Mouse (Mus musculus): ENCODE measurements around the gene Pa2g4. TPM values are rescaled to one million over a fixed set of nuclear protein-coding genes. Genes with fewer than 3 reads are reported as not detected.
A peak's percentile ranks its signal among the peaks of the same experiment; 100 is the strongest.

Pa2g4 gene
- polyA plus RNA-seq, 1 experiment, result not detected

- Histone ChIP-seq H3K4me1 (ENCODE audit: control insufficient read depth, insufficient read depth, low read length) (peaks cover 9% of the 10 kb centered on the region), H3K27ac (ENCODE audit: insufficient read depth, low read depth, low read length) (no peak overlapping the region)
- WGBS, result 28% methylated on average over 28 of the region's 28 CpGs
These were observed 39.1 kb downstream of the Pa2g4 start for GRCm38 (mm10) chr10:128526366-128527356.

GRCm38 (mm10) chr10:128525671-128526308 is 40.0 kb downstream of the Pa2g4 start, which contains the start of gene Esyt1:
Esyt1 (minus strand) TSS chr10:128525871.
- TF ChIP-seq POLR2A (IDR thresholded peaks at IDR 0.05; ENCODE audit: insufficient read depth, low read depth, low read length), result no peak
- peak; percentile 26; the same call in 1 of the 2 replicates for TF ChIP-seq CTCF (IDR thresholded peaks at IDR 0.05; ENCODE audit: insufficient read depth, low read depth, low read length)
- H3K4me3 ChIP-seq (ENCODE audit: insufficient read depth, low read depth, low read length), result peak within 1 kb of the TSS; percentile 80
- under 1% methylated on average over 37 of the region's 37 CpGs for WGBS
- H3K27ac ChIP-seq (ENCODE audit: insufficient read depth, low read depth, low read length), result 0 out of 2 replicates have a peak within 1 kb of the TSS, but pooled peaks have one; percentile 9
- peaks cover 8% of the 10 kb centered on the region for H3K4me1 ChIP-seq (ENCODE audit: control insufficient read depth, insufficient read depth, low read length)

More at GRCm38 (mm10) chr10:128526366-128527356, 39.1 kb downstream of the Pa2g4 start:
- TF ChIP-seq POLR2A (IDR thresholded peaks at IDR 0.05; ENCODE audit: insufficient read depth, low read depth, low read length) (no peak), CTCF (IDR thresholded peaks at IDR 0.05; ENCODE audit: insufficient read depth, low read depth, low read length) (no peak)
- H3K4me3 ChIP-seq (ENCODE audit: insufficient read depth, low read depth, low read length), result peak overlapping the region; percentile 80

- Histone ChIP-seq H3K4me1 (ENCODE audit: control insufficient read depth, insufficient read depth, low read length) (peaks cover 8% of the 10 kb centered on the region), H3K4me3 (ENCODE audit: insufficient read depth, low read depth, low read length) (peak overlapping the region; percentile 80), H3K27ac (ENCODE audit: insufficient read depth, low read depth, low read length) (0 out of 2 replicates have a peak overlapping the region, but pooled peaks have one; percentile 9)
- TF ChIP-seq POLR2A (IDR thresholded peaks at IDR 0.05; ENCODE audit: insufficient read depth, low read depth, low read length), result no peak
- TF ChIP-seq CTCF (IDR thresholded peaks at IDR 0.05; ENCODE audit: insufficient read depth, low read depth, low read length), result no peak
- WGBS, result 2% methylated on average over 58 of the region's 58 CpGs
These were observed 40.8 kb downstream of the Pa2g4 start for GRCm38 (mm10) chr10:128524732-128525662.

- Histone ChIP-seq H3K4me3 (ENCODE audit: insufficient read depth, low read depth, low read length) (peak overlapping the region; percentile 80), H3K4me1 (ENCODE audit: control insufficient read depth, insufficient read depth, low read length) (peaks cover 8% of the 10 kb centered on the region), H3K27ac (ENCODE audit: insufficient read depth, low read depth, low read length) (no peak overlapping the region)
- TF ChIP-seq POLR2A (IDR thresholded peaks at IDR 0.05; ENCODE audit: insufficient read depth, low read depth, low read length), result no peak
- no peak for TF ChIP-seq CTCF (IDR thresholded peaks at IDR 0.05; ENCODE audit: insufficient read depth, low read depth, low read length)
- WGBS, result 59% methylated on average over 11 of the region's 11 CpGs
These were observed 41.6 kb downstream of the Pa2g4 start for GRCm38 (mm10) chr10:128524111-128524731.

GRCm38 (mm10) chr10:128522351-128522750 is 43.4 kb downstream of the Pa2g4 start:
- no peak for TF ChIP-seq POLR2A (IDR thresholded peaks at IDR 0.05; ENCODE audit: insufficient read depth, low read depth, low read length)
- peaks cover 8% of the 10 kb centered on the region for H3K4me1 ChIP-seq (ENCODE audit: control insufficient read depth, insufficient read depth, low read length)
- H3K27ac ChIP-seq (ENCODE audit: insufficient read depth, low read depth, low read length), result no peak overlapping the region
- no peak overlapping the region for H3K4me3 ChIP-seq (ENCODE audit: insufficient read depth, low read depth, low read length)
- 84% methylated on average over 6 of the region's 6 CpGs for WGBS

- H3K27ac ChIP-seq (ENCODE audit: insufficient read depth, low read depth, low read length), result no peak overlapping the region
- TF ChIP-seq CTCF (IDR thresholded peaks at IDR 0.05; ENCODE audit: insufficient read depth, low read depth, low read length), result no peak
- TF ChIP-seq POLR2A (IDR thresholded peaks at IDR 0.05; ENCODE audit: insufficient read depth, low read depth, low read length), result no peak
- no peak overlapping the region for H3K4me3 ChIP-seq (ENCODE audit: insufficient read depth, low read depth, low read length)
- H3K4me1 ChIP-seq (ENCODE audit: control insufficient read depth, insufficient read depth, low read length), result peaks cover 6% of the 10 kb centered on the region; the same call in 1 of the 2 replicates
- 90% methylated on average over 16 of the region's 16 CpGs for WGBS
These were observed 45.2 kb downstream of the Pa2g4 start for GRCm38 (mm10) chr10:128520591-128520990.

GRCm38 (mm10) chr10:128518833-128519232 is 47.0 kb downstream of the Pa2g4 start:
- WGBS, result 79% methylated on average over 7 of the region's 7 CpGs
- no peak overlapping the region for H3K27ac ChIP-seq (ENCODE audit: insufficient read depth, low read depth, low read length)
- no peaks in the 10 kb centered on the region for H3K4me1 ChIP-seq (ENCODE audit: control insufficient read depth, insufficient read depth, low read length)
- TF ChIP-seq CTCF (IDR thresholded peaks at IDR 0.05; ENCODE audit: insufficient read depth, low read depth, low read length) (peak; percentile 21; the same call in 1 of the 2 replicates), POLR2A (IDR thresholded peaks at IDR 0.05; ENCODE audit: insufficient read depth, low read depth, low read length) (no peak)
- H3K4me3 ChIP-seq (ENCODE audit: insufficient read depth, low read depth, low read length), result no peak overlapping the region

- no peak for TF ChIP-seq POLR2A (IDR thresholded peaks at IDR 0.05; ENCODE audit: insufficient read depth, low read depth, low read length)
- no peak for TF ChIP-seq CTCF (IDR thresholded peaks at IDR 0.05; ENCODE audit: insufficient read depth, low read depth, low read length)
- Histone ChIP-seq H3K4me1 (ENCODE audit: control insufficient read depth, insufficient read depth, low read length) (no peaks in the 10 kb centered on the region), H3K27ac (ENCODE audit: insufficient read depth, low read depth, low read length) (no peak overlapping the region), H3K4me3 (ENCODE audit: insufficient read depth, low read depth, low read length) (no peak overlapping the region)
- WGBS, result 45% methylated on average over 6 of the region's 6 CpGs
These were observed 49.1 kb downstream of the Pa2g4 start for GRCm38 (mm10) chr10:128516677-128517076.
